Mouse (Mus musculus): ENCODE results near the gene Vax2. TPM values are rescaled to one million over a fixed set of nuclear protein-coding genes. Genes with fewer than 3 reads are reported as not detected.

Vax2 gene
- polyA plus RNA-seq, 1 experiment from 2014 or later: 0.14 TPM

DNA sequence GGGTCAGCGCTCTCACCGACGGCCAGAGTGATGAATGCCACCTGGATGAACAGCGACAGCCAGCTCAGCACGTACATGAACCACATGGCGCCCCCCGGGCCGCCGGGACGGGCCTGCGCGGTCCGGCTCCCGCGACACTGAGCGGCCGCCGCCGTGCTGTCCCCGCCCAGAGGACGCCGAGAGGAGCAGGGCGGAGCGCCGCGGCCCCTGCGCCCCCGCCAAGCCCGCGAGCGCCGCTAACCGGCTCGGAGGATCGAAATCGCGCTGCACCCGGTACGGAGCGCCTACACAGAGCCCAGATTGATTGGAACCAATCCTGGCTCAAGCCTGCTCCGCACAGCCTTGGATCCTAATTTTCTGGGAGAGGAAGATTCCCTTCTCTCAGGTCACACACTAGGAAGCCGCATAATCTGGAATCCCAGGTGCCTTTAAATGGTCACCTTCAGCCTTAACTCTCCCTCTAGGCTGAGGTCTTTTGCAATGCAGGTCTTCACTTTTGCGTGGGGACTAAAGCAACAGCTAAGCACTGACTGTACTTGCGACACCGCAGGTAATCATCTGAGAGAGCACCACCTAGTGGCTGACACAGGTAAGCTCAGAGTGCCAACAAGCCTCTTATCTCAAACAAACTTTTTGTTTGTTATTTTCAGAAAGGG, 64.7 kb downstream of the Vax2 start, which contains the start of gene Tex261:
Tex261 (minus strand) TSS at position 176 of the 656 bp plus-strand sequence.
- Histone ChIP-seq H3K27ac (replicated peaks) (peak within 1 kb of the TSS; percentile 84), H3K9ac (replicated peaks) (peak within 1 kb of the TSS; percentile 76), H3K27me3 (no peaks in the 10 kb centered on the region), H3K4me2 (replicated peaks) (peak within 1 kb of the TSS; percentile 76), H3K4me1 (peaks cover 24% of the 10 kb centered on the region), H3K36me3 (peaks cover 12% of the 10 kb centered on the region), H3K9me3 (no peaks in the 10 kb centered on the region), H3K4me3 (peak within 1 kb of the TSS; percentile 59)
- peak; percentile 98 for ATAC-seq (replicated peaks)
- under 1% methylated on average over 44 of the region's 45 CpGs for whole genome bisulfite sequencing

- no peak overlapping the region for H3K4me3 ChIP-seq
- no peak overlapping the region for H3K27ac ChIP-seq (replicated peaks)
- no peak for ATAC-seq (replicated peaks)
- H3K36me3 ChIP-seq: no peaks in the 10 kb centered on the region
- H3K9me3 ChIP-seq: no peaks in the 10 kb centered on the region
- H3K4me1 ChIP-seq: peaks cover 24% of the 10 kb centered on the region
- H3K27me3 ChIP-seq: no peaks in the 10 kb centered on the region
- WGBS: 90% methylated on average over 7 of the region's 7 CpGs
- H3K4me2 ChIP-seq (replicated peaks): no peak overlapping the region
- H3K9ac ChIP-seq (replicated peaks): no peak overlapping the region
These were observed 67.2 kb downstream of the Vax2 start for GRCm38 (mm10) chr6:83778306-83778705.

DNA sequence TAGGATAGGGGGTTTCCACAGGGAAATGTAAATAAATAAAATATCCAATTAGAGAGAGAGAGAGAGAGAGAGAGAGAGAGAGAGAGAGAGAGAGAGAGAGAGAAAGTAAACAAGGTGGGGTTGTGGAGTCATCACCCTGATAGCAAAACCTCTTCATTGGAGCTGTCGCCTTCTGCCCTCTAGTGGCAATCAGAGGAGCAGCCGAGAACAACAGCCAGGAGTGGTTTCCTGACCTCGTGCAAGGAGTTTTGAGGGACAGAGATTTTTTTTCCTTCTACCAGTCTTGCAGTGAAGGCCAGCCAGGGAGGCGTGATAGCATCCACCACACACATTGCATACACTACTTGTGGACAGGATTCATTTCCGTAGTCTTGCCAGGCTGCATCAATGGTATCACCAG, 68.0 kb downstream of the Vax2 start:
- Histone ChIP-seq H3K4me3 (no peak overlapping the region), H3K27ac (replicated peaks) (no peak overlapping the region), H3K27me3 (no peaks in the 10 kb centered on the region), H3K4me1 (peaks cover 17% of the 10 kb centered on the region), H3K9me3 (no peaks in the 10 kb centered on the region), H3K4me2 (replicated peaks) (no peak overlapping the region), H3K9ac (replicated peaks) (no peak overlapping the region), H3K36me3 (no peaks in the 10 kb centered on the region)
- ATAC-seq (replicated peaks): no peak
- WGBS: 7% methylated on average over 5 of the region's 5 CpGs

- Histone ChIP-seq H3K27ac (replicated peaks) (no peak overlapping the region), H3K4me2 (replicated peaks) (no peak overlapping the region), H3K4me1 (no peaks in the 10 kb centered on the region), H3K4me3 (no peak overlapping the region), H3K9ac (replicated peaks) (no peak overlapping the region), H3K36me3 (no peaks in the 10 kb centered on the region), H3K27me3 (no peaks in the 10 kb centered on the region), H3K9me3 (no peaks in the 10 kb centered on the region)
- ATAC-seq (replicated peaks): no peak
- 86% methylated on average over 3 of the region's 3 CpGs for WGBS
These were observed 75.4 kb downstream of the Vax2 start for GRCm38 (mm10) chr6:83786426-83786825.

Other genes starting within 250 kb of the Vax2 start
- gene Dguok, start 204.3 kb upstream of the Vax2 start, polyA plus RNA-seq (2015; fragmentation: Nextera tagmentation; extraction: Ambion mirVana): 71.2 and 72.2 TPM in 2 replicates
- 1.1 TPM in 2 replicates for gene Actg2, start 175.0 kb upstream of the Vax2 start, polyA plus RNA-seq (2015; fragmentation: Nextera tagmentation; extraction: Ambion mirVana)
- gene Stambp, start 138.5 kb upstream of the Vax2 start, polyA plus RNA-seq (2015; fragmentation: Nextera tagmentation; extraction: Ambion mirVana): 49.6 and 52.4 TPM in 2 replicates
- gene Clec4f, start 55.1 kb upstream of the Vax2 start, polyA plus RNA-seq (2015; fragmentation: Nextera tagmentation; extraction: Ambion mirVana): not detected in 2 replicates
- not detected in 2 replicates for gene Cd207, start 33.4 kb upstream of the Vax2 start, polyA plus RNA-seq (2015; fragmentation: Nextera tagmentation; extraction: Ambion mirVana)
- gene Atp6v1b1, start 31.7 kb downstream of the Vax2 start, polyA plus RNA-seq (2015; fragmentation: Nextera tagmentation; extraction: Ambion mirVana): 0.43 and 0.53 TPM in 2 replicates
- gene Ankrd53, start 51.4 kb downstream of the Vax2 start, polyA plus RNA-seq (2015; fragmentation: Nextera tagmentation; extraction: Ambion mirVana): 0.19 and 0.24 TPM in 2 replicates
- gene Tex261, start 64.5 kb downstream of the Vax2 start, polyA plus RNA-seq (2015; fragmentation: Nextera tagmentation; extraction: Ambion mirVana): 76.7 and 79.8 TPM in 2 replicates
- gene Nagk, start 83.7 kb downstream of the Vax2 start, polyA plus RNA-seq (2015; fragmentation: Nextera tagmentation; extraction: Ambion mirVana): 107 and 113 TPM in 2 replicates
- gene Paip2b, start 120.5 kb downstream of the Vax2 start, polyA plus RNA-seq (2015; fragmentation: Nextera tagmentation; extraction: Ambion mirVana): 36.5 and 43.0 TPM in 2 replicates
- 88.5 and 90.8 TPM in 2 replicates for gene Zfp638, start 155.8 kb downstream of the Vax2 start, polyA plus RNA-seq (2015; fragmentation: Nextera tagmentation; extraction: Ambion mirVana)